Mouse (Mus musculus) layer of hippocampus, adult 9-11 months (tissue): ENCODE results near the gene Vezf1.
A peak's percentile ranks its signal among the peaks of the same experiment; 100 is the strongest.

Source experiments
- DNase-seq: peaks from one replicate; pipeline ENCODE4 v3.0.0; 2022

The Vezf1 gene

GRCm38 (mm10) chr11:88098787-88099598 is 30.9 kb downstream of the Vezf1 start:
- peak; percentile 57 for DNase-seq

DNA sequence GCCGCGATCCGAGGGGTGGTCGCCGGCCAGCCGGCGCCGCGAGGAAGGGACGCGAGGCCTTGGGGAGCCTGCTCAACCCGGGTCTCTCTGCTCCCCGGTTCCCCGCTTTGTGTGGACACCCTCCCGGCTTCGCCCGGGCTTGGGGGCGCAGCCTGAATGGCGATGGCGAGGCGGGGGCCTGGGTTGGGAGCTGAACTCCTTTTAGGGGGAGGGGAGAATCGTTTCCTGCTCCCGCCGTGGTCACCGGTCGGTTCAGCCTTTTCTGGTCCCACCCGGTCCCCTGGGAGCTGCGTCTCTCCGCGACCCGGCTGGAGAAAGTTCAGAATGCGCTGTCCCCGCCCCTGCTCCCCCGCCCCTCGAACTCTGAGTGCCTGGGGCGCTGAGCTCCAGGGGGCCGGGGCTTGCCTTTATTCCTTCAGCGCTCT is 31.5 kb downstream of the Vezf1 start:
- no peak for DNase-seq

- DNase-seq, result no peak
These were observed 32.1 kb downstream of the Vezf1 start for GRCm38 (mm10) chr11:88100170-88100569.

- DNase-seq, result no peak
These were observed 35.3 kb downstream of the Vezf1 start for GRCm38 (mm10) chr11:88103214-88103941.

DNA sequence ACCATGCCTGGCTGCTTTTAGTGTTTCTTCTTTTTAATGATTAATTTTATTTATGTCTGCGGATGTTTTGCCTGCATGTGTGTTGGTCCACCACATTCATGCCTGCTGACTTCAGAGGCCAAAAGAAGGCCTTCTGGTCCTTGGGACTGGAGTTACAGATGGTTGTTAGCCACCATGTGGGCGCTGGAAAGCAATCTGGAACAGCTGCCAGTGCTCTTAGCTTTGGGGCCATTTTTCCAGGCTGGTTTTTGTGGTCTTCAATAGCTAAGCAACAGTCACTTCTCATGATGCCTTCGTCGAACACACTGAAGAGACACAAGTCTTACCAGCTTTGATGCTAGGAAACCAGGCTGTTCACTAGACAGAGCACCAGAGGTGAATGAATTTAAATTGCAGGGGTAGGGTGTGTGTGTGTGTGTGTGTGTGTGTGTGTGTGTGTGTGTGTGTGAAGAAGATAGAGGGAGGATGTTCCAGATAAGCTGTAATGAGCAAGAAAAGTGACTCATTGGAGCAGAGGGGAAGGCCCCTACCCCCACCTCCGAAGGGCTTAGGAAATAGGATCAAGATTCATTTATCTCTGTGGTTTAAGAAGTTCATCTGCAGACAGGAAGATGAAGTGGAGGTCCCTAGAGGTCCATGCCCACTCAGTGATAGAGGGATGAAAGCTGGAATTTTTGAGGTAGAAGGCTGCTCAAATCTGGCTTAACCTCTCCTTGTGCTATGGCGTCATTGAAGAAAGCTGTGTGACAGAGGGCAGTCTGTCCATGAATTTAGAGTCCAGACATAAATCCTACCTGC is 37.6 kb downstream of the Vezf1 start:
- DNase-seq, result no peak

GRCm38 (mm10) chr11:88106292-88106554 is 38.1 kb downstream of the Vezf1 start:
- DNase-seq, result no peak

DNA sequence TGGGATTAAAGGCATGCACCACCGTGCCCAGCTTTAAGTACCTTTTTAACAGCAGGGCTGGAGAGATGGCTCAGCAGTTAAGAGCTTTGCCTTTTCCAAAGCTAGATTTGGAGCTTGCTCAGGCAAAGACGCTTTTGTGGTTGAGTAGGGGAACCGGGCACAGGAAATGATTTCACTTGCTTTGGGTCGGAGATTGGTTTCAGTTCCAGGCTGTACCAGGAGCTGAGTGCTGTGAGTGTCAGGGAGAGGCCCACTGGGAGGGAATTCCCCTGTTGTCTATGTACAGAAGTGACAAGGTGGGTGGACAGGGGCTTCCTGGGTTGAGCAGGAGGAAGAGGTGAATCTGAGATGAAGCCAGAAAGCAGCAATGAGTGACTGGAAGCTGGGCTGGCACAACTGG is 39.3 kb downstream of the Vezf1 start:
- DNase-seq, result no peak

DNA sequence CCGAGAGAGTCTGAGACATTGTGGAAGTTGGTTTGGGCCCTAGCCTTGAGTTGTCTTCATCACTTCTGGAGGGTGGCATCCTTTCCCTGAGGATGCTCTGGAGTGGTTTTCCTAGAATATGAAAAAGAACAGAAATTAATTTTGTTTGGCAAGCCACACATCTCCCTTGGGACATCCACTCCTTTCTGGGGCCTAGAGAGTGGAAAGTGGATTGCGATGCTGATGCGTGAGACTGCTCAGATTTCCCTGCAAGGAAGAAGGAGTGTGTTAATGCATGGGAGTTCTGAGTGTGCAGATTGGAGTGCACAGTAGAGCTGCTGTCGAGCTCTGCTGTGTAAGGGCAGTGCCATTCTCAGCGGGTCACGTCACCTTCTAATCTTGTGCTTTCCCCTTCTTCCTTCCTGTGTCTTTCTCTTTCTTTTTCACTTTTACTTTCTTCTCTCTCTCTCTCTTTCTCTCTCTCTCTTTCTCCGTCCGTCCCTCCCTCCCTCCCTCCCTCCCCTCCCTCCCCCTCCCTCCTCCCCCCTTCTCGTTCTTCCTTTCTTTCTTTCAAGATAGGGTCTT is 42.0 kb downstream of the Vezf1 start:
- DNase-seq, result no peak

- no peak for DNase-seq
These were observed 44.0 kb downstream of the Vezf1 start for GRCm38 (mm10) chr11:88112078-88112477.

DNA sequence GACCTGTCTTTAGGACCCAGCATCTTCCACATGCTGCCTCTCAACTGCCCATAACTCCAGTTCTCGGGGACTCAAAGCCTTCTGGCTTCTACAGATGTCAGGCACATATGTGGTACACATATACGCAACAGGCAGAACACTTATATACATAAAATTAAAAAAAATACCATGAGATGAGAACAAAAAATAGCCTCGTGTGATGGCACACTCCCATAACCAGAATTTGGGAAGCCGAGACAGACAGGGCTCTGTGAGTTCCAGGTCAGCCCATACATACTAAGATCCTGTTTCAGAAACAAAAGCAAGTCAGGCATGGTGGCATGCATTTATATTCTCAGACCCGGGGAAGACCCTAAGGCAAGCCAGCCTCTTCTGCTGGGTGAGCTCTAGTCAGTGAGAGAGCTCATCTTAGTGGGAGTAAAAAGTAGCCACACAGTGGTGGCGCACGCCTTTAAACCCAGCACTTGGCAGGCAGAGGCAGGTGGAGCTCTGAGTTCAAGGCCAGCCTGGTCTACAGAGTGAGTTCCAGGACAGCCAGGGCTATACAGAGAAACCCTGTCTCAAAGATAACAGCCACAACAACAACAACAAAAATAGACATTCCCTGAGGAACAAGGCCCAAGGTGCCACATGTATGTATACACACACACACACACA is 44.7 kb downstream of the Vezf1 start:
- DNase-seq, result no peak

DNA sequence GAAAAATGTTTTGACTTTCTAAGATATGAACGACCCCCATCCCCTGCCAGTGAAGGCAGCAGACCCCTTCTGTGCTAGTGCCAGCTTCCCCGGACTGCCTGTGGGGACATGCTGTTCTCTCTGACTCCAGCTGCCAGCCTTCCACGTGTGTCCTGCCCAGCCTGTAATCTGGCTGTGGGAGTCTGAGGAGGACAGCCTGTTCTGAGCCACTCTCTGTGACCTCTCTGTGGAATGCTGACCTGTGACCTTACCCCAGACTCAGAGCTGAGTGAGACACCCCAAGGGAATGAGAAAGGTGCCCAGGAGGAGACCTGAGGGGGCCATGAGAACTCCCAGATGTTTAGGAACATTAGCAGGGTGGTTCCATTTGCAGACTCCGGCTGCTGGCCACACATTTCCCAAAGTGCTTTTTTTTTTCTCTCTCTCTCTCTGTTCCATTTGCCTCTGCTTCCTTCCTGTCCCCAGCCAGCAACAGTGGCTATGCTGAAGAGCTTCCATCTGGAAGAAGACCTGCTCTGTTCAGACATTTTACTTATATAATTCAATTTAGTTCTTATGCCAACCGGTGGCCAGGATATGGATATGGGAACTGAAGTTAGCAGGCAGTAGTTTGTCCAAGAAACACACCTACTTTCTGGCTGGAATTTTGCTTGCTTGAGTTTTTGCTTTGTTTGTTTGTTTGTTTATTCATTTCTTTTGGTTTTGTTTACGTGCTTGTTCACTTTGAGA is 45.6 kb downstream of the Vezf1 start:
- DNase-seq, result no peak

DNA sequence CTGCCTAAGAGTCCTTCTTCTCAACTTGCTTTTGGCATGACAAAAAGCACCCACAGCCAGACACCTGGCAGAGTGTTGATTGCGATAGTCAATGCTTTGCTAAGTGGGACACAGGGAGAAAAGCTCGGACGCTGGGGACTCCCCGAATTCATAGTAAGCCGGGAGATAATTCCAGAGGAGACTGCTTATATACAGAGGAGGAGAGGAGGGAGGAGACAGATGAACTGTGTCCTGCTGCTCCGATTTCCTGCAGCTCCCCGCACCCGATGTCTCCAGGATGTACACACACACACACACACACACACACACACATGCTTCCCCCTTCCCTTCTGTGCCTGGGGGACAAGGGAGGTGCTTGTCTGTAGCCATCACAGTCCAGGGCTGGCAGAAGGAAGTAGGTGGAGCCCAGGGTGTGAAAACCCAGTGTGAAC is 46.8 kb downstream of the Vezf1 start:
- DNase-seq, result no peak

DNA sequence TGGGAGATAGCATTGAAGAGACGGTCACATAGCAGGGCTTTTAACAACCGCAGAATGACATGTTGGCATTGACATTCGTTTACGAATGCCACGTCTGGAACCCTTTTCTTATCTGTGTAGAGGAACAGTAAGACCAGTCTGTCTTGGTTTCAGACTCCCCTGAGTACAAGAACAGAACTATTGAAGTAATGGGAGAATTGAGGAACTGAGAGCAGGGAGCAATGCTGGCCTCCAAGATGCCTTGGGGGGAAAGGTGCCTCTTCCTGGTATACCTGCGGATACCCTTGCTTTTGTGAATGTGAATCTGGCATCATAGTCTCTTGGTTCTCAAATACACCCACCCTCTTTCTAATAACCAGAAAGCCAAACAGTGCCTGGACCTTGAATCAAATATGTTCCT is 48.5 kb downstream of the Vezf1 start:
- DNase-seq, result no peak

- no peak for DNase-seq
These were observed 49.4 kb downstream of the Vezf1 start for GRCm38 (mm10) chr11:88117356-88118090.

DNA sequence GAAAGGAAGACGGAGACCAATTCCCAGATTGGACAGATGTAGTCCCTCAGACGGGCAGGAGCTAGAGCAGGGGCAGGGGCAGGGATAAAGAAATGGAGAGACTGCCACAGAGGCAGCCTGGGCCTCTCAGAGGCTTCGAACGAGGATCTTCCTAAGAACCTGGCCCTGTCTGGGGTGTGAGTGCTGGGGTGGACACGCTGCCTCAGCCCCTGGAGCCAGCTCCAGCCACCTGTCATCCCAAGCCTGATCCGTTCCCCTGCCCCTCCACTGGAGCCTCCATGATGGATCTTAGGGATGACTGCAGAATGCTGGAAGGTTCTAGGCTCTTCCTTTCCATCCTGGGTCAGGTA is 50.0 kb downstream of the Vezf1 start:
- DNase-seq, result no peak

GRCm38 (mm10) chr11:88118817-88119642 is 51.0 kb downstream of the Vezf1 start:
- DNase-seq, result peak; percentile 77

DNA sequence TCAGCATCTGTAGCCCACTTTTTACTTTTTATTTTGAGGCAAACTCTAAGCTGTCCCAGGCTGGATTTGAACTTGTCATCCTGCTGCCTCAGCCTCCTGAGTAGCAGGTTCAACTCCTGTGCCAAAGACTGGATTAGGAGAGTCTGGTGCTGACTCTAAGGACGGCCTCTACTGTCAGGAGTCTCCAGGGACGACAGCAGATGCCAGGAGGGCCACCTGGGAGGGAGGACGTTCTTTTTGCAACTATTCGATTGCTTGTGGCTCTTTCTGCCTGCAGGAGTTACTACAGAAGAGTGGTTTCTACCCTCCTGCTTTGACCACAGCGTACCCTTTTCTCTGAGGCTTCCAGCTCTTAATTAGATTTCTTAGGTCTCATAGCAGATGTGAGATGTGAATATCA is 54.5 kb downstream of the Vezf1 start:
- DNase-seq, result no peak

GRCm38 (mm10) chr11:88123021-88123420 is 54.9 kb downstream of the Vezf1 start:
- no peak for DNase-seq

DNA sequence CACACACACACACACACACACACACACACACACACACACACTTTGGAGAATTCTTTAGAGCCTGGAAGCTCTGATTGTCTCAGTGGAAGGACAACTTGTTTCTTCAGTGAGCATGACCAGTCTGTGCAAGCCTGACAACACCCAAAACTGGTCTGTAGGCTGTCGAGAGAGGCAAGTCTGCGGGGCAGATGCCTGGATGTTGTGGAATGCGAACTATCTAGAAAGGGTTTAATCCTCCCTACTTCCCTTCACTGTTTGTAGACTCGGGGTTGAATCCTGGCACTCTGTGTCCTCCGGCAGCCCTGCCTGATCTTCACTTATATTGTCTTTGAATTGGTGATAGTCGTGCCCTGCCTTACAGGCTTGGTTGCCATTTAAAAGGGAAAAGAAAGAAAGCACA is 55.7 kb downstream of the Vezf1 start:
- DNase-seq, result no peak

GRCm38 (mm10) chr11:88125483-88125882 is 57.4 kb downstream of the Vezf1 start:
- DNase-seq, result no peak
